Mouse (Mus musculus): ENCODE measurements at regions not wholly inside any gene's neighbourhood (a gene's known extent, or its start where the extent isn't known, plus 50 kb on each side); places are given as distances from the start of the nearest gene placed in this dataset.

DNA sequence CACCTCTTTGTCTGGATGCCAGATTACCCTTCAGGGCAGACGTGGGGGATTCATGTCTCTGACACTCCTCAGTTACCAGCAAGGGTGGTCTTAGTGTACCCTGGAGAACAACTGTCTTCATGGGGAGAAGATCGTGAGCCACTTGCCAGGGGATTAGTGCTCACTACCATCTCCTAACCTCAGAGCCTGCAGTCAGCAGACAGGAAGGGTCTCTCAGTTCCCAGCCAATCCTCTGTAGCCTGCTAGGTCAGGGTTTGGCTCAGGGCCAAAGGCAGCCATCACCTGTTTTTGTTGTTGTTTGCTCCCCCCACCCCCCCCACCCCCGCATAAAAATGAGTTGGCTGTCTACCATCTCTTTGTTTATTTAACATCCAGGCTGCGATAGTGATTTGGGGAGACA is 485.4 kb upstream of the Zmiz1 start:
- no peak for DNase-seq (ENCODE audit: low spot score)
- intact Hi-C loops (cut with DNase I), result no loop called here

DNA sequence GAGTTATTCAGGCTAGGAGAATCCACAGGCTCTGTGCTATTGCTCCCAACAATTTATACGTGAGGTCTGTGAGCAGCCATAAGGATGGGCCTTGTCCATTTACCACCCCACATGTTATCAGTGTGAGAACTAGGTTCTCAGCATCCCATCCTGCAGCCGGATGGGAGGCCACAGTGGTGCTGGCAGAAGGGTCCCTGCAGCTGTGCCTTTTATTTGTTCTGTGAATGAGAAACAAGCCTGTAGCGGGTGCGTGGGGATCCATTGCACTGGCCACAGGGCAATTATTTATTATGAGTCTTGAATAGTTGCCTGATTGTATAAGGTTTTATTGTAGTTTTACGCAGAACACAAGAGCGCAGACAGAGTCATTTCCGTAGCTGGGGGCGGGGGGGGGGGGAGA is 476.5 kb upstream of the Zmiz1 start:
- no peak for DNase-seq (ENCODE audit: low spot score)
- intact Hi-C loops (cut with DNase I), result no loop called here

DNA sequence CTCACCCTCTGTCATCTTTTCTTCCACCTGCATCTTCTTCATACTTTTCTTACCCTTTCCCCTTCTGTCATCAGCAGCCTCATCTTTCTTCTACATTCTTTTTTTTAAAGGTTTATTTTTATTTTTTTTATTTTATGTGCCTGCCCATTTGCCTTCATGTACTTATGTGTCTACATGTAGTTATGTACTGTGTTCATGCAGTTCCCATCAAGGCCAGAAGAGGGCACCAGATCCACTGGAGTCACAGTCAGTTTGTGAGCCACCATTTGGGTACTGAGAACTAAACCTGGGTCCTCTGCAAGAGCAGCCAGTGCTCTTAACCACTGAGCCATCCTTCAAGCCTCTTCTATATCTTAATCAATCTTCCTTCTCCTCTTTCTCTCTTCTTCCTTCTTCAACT is 475.7 kb upstream of the Zmiz1 start:
- DNase-seq (ENCODE audit: low spot score), result no peak
- intact Hi-C loops (cut with DNase I), result no loop called here

DNA sequence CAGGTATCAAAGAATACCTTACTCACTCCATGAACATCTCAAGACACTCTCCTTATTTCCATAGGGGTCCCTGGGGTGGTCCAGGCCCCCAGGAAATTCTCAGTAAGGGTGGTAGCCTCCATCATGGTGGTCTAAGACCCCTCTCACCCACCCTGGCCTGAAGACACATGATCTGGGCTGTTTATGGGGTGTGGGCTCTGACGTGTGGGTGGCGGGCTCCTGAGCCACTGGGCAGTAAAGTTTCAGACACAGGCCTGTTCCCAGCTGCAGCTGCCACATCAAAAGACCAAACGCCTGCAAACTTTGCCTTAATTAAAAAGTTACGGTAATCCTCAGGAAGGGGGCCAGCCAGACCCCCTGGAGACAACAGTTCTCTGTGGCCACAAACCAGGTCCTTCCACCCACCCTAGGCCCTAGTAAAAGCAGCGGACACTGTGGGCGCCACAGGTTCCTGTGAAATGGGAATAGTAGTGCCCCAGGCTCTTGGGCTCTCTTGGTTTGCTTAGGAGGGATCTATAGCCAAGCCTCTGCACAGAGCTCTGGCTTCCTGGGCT is 473.1 kb upstream of the Zmiz1 start:
- no peak for DNase-seq (ENCODE audit: low spot score)
- intact Hi-C loops (cut with DNase I), result no loop called here

DNA sequence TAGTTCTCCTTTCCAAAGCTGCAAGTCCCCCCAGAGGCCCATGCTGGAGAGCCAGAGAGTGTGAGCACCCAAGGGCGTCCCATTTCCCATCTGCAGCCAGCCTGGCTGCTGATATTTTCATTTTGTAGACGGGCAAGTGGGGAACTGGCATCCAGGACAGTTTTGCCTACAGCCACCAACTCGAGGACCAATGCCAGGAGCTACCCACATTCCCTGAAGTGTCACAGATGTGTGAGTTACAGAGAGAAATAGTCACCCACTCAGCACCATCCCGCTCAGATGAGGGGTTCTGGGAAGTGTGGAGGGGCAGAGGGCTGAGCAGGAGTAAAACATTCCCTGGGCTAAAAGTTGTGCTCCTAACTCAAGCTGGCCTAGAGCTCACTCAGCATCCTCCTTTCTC is 472.6 kb upstream of the Zmiz1 start:
- intact Hi-C loops (cut with DNase I), result no loop called here
- no peak for DNase-seq (ENCODE audit: low spot score)

DNA sequence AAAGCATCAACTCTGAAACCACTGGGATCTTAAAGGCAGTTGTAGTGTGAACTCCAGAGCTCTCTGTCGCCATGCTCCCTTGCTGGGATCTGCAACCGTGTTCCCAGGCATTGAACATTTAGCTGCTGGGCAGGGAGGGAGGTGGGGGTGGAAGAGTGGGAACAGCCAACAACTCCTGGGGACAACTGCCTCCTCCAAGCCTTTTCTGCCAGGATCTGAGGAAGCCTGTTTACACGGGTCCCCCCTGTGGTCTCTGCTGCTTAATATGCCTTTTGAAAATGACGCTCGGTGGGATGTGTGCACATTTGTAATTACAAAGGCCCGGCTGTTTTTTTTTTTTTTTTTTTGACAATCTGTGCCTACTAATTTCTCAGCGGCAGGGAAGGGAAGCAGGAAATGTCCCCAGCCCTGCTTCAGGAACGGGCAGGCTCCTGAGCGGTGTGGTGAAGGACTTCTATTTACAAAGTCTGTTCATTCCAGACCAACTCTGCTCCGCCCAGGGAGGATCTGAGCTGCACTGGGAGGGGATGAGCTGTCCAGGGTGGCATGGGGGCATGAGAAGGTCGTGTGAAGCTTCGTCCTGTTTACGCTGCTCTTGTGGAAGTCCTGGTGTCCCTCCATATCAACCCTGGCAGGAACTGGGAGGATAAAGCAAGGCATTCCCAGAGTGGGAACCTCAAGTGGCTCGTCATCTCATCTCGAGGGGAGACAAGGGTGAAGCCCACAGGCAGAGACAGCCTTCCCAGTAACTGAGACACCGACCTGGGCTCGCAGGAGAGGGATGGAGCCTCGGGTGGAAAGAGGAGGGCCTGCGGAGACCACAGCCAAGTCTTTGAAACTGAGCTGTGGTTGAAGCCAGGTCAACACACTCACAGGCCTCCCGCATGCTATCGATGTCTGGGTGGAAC is 465.0 kb upstream of the Zmiz1 start:
- intact Hi-C loops (cut with DNase I), result no loop called here
- no peak for DNase-seq (ENCODE audit: low spot score)

DNA sequence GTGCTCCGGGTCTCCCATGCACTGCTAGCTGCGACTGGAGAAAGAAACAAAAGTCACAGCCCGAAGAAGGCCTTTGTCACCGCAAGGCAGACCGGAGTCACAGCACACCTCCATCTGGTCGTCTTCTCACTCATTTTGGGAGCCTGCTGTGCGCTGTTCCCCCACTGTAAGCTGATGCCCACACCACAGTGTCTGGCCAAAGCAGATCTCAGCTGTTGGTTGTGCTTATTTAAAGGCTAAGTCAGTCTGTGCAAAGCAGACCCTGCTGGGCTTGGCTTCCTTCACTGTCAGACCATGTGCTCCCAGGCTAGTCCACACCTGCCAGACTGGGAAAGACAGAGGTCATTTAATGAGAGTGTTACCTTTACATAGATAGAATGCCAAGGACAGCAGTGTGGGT is 463.8 kb upstream of the Zmiz1 start:
- intact Hi-C loops (cut with DNase I), result no loop called here
- DNase-seq (ENCODE audit: low spot score), result no peak

DNA sequence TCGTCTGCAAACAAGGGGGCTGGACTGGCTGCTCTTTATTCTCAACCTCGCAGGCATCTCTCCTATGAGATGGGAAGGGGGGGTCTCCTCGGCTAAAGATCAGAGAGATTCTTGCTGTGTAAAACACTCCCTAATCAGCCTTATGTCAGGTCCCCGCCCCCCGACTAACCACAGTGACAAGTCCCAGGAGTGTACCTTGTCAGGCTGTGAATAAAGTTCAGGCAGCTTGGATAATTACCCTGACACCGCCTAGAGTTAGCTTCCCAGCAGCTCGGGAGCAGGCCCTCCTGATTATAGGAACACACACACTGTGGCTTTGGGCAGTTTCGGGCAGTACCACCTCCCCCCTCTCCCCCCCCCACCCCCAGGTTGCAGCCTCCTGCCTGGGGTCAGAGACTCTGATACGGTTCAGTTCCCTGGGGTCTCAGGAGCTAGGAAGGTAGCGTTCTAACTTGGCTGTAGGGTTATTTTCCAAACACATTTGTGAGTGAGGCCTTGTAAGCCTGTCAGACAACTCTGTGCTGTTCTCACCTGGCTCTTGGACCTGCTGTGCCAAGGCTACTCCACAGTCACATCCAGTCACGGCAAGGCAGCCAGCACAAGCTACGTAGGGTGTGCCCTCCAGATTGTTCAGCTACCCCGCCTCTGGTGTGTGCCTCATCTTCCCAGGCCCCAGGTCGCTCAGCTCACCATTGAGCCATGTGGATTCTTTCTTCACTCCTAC is 461.0 kb upstream of the Zmiz1 start:
- intact Hi-C loops (cut with DNase I), result no loop called here

DNA sequence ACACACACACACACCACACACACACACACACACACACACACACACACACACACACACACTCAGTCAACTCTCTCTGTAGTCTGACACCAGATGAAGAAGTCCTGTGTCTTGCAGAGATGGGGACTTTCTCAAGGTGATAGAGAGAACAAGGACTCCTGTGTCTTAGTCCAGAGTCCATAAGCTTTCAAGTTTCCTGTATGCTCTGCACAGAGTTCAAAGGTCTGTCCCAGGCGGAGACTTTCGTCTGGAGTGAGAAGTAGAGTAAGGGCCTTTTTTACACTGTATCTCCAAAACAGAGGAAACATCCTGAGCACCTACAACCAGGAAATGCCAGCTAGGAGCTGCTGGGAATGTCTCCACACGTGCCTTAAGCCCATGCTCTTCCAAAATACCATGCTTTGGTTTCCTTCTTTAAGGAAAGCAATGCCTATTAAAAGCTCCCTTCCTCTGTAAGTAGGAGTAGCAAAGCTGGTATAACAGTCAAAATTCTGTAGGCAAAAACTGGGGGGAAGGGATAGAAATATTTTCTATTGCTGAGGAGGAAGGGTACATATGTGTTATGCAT is 459.9 kb upstream of the Zmiz1 start:
- intact Hi-C loops (cut with DNase I), result no loop called here
- no peak for DNase-seq (ENCODE audit: low spot score)

More for the DNA sequence above, 461.0 kb upstream of the Zmiz1 start:
- no peak for DNase-seq (ENCODE audit: low spot score)

DNA sequence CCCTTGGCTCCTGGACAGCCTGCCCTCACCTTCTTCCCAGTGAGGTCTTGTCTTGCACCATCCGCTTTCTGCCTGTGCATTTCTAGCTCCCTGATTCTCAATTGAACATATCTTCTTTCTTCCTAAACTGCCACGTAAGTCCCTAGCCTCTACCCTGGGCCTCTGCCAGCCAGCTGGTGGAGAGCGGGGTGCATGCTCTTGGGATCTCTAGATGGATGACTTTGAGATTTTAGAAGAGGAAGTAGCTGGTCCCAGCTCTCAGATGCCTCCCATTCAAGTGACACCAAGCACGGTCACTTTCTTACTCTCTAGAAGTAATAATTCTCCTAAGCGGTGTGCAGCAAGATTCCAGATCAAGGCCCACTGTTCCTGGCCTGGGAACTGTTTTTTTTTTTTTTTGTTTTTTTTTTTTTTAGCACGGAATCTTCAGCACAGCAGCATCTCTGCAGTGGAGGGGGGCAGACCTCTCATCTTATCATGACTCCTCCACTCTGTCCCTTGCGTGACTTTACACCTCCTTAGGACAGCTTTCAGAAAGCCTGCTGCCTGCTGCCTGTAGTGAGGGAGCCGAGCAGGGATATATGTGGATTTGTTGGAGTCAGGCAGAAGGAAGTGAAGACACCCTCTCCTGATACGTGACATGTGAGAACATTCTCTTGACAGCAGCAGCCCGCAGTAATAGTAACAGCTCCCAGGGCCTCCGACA is 453.6 kb upstream of the Zmiz1 start:
- DNase-seq (ENCODE audit: low spot score), result no peak
- intact Hi-C loops (cut with DNase I), result no loop called here

DNA sequence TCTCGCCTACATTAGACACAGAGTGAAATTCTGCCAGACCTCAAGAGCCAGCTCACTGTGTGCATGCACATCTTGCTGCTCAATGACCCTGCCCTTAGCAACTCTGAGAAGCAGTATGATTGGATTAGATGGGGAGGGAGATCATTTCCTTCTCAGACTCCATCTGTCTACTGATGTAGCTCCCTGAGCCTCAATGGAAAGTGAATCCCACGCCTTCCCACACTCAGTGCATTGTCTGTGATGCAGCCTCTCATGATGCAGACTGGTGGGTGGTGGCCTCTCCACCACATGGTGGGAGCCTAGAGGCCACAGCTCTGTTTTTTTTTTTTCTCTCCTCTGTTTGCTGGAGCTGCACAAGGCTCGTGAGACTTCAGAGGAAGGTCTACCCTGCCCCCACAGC is 447.1 kb upstream of the Zmiz1 start:
- intact Hi-C loops (cut with DNase I), result no loop called here
- DNase-seq (ENCODE audit: low spot score), result no peak

DNA sequence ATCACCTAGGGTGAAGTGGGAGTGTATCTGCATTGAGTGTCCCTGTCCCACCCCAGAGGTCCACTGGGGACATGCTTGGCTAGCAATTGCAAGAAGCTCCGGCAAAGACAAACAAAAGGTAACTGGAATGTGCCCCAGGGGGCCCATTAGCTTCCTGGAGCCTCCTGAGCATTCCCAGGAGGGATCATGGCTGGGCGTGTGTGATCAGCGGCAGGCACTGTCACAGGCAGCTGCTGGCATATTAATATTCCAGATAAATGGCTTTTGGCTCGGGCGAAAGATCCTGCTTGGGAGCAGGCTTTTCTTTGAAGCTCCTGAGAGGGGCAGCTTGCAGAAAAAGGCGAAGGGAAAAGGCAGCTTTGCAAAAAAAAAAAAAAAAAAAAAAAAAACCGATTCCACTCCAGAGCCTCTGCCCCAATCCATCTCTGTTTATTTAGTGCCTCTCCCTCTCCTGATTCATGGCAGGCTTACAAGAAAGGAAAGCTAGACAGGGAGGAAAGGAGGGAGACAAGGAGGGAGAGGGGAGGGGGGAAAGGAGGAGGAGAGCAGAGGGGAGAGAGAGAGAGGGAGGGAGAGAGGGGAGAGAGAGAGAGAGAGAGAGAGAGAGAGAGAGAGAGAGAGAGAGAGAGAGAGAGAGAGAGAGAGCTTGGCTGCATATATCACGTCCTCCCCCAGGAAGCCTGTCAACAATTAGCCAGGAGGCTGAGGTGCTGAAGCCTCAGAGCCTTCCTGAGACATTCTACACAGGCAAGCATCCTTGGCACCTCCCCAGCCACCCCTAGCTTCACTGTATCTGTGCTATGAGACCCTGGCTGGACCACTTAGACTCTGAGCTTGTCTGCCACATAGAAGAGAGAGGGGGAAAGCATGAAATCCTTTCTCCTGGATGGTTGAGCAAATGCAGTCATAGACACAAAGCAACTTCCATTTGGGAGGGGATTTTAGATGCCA is 443.4 kb upstream of the Zmiz1 start:
- intact Hi-C loops (cut with DNase I), result no loop called here
- DNase-seq (ENCODE audit: low spot score), result no peak

DNA sequence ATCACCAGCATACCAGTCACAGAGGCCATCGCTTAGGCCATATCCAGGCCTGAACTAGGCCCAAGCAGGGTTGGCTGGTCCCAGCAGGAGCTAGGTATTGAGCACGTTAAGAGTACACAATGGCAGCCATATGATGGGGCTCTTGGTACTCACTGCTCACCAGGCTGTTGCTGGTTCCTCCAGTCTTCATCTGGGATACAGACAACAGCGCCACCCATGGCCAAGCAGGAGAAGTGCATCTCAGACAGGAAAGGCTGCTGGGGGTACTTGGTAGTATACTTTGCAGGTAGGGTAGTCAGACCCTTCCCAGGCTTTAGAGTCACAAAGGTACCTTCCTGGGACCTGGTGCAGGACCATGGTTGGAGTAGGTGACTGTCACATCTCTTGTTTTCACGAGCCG is 441.1 kb upstream of the Zmiz1 start:
- DNase-seq (ENCODE audit: low spot score), result no peak
- intact Hi-C loops (cut with DNase I), result no loop called here

DNA sequence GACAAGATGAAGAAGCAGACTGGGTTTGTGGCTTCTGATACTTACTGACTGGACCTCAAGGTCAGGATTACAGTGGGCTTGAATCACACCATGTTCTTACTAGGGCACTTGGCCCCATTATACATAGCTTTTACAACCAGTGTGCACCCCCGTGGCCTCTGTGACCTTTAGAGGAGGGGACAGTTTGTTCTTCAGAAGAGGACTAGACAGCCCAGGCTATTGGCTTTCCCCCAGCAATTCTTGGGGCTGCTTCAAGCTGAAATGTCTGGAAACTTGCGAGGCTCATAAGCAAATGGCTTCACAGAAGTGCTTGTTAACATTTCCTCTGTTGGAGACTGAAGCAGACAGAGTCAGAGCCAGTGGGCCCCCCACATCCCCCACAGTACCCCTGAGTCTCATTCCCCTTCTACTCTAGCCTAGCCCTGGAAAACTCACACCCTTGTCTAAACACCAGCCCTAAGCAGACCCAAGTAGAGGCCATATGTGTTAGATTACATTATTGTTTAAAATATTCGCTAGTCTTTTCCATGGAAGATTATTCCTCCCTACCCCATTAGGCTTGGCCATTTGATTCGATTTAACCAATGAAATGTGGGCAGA is 439.6 kb upstream of the Zmiz1 start:
- no peak for DNase-seq (ENCODE audit: low spot score)
- intact Hi-C loops (cut with DNase I), result no loop called here

DNA sequence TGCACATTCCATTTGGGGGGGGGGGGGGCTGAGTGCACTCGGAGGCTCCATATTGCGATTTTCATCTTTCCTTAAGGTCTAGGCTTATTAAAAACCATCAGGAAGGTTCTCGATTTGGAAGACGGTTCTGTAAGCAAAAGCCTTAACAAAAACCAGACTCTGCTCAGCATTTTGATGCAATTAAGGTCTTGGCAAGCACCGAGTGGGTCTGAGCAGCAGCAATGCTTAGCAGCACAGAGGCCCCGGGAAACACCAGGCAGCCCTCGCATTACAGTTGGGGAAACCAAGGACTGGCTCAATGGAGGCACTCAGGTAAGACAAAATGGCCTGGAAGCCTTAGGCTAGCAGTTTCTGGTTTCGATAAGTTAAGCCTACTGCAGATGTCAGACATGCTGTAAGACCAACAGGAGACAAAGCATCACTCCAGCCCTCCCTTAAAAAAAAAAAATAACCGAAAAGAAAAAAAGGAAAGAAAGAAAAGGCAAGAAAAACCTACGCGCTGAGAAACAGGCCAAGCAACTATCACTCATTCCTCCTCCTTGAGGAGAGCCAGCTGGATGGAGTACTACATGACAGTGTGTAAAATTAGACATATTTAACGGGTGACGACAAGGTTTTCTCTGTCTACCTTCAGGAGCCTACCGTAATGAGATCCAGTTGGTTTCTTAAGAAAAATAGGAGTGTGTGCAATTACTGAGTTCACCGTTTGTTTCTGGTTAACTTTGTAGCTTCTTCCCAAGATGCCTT is 436.3 kb upstream of the Zmiz1 start:
- intact Hi-C loops (cut with DNase I), result no loop called here
- DNase-seq (ENCODE audit: low spot score), result no peak

DNA sequence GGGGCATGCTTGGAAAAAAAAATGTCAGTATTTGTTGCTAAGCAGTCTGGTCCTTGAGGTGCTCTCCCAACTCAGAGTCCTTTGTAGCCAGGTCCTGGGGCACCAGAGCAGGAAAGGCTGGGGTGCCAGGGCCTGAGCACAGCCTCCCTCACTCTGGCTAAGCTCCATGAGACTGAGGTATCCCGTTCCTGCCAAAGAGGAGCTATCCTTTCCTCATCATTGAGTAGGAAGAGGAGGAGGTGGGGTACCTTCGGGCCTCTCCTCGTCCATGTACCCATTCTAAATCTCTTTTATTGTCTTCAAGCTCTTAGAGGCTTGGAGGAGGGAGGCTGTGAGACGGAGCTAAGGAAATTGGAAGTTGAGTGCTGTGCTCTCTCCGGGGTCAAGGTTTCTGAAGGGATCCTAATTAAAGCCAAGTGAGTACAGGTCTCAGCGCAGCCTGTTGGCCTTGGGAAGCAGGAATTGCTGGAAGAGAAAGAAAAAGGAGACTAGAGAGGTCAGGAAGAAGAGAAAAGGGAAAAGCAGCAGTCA is 435.6 kb upstream of the Zmiz1 start:
- DNase-seq (ENCODE audit: low spot score), result no peak
- intact Hi-C loops (cut with DNase I), result no loop called here

DNA sequence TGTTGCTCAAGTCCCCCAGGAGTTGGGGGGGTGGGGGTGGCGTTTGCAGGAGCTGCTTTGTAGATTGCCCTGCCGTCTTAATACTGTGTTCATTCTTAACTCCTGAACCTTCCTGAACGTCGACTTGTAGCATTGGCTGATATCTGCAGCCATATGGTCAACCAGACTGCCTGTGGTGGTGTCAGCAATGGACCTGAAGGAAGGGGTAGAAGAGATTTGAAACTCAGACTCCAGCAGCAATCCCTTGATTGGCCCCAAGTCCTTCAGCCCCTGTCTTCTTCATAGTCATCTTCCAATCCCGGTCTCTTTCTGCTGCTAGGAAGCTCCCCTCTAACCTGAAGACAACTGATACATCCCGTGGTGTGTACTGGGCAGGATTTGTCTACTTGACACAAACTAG is 433.9 kb upstream of the Zmiz1 start:
- DNase-seq (ENCODE audit: low spot score), result no peak
- intact Hi-C loops (cut with DNase I), result no loop called here

DNA sequence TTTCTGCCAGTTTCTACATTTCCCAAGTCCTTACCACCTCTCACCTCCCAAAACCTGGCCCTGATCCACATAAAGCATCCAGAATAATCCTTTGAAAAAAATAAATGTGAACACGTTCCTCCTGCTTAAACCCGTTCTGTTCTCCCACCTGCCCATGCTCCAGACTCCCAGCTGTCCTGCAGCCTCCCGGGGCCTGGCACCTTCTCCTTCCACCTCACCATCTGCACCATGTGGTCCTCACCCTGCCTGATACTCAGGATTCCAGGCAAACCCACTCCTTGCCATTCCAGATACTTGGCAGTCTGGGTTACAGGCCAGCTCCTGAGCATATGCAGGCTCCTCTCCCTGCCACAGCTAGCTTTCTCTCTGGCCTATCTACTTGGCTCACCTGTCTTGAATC is 431.9 kb upstream of the Zmiz1 start:
- no peak for DNase-seq (ENCODE audit: low spot score)
- intact Hi-C loops (cut with DNase I), result no loop called here

All from heart, postnatal 25 days (tissue).